Mouse (Mus musculus) embryonic fibroblast, embryonic 13.5 days (primary cell): ENCODE results near the gene Dlg2. TPM values are rescaled to one million over a fixed set of nuclear protein-coding genes. Genes with fewer than 3 reads are reported as not detected.
A peak's percentile ranks its signal among the peaks of the same experiment; 100 is the strongest.

Source experiments
- H3K27ac ChIP-seq: 2 replicates; pipeline ENCODE4 v1.5.1; 2012; ENCODE audit warnings: low read length, control low read depth, inconsistent platforms; ENCODE audit not compliant: insufficient read depth
- H3K4me1 ChIP-seq: 2 replicates; pipeline ENCODE4 v1.6.1; 2011; ENCODE audit warnings: low read length; ENCODE audit not compliant: control insufficient read depth, insufficient read depth
- H3K4me3 ChIP-seq: 2 replicates; pipeline ENCODE4 v1.5.1; 2011; ENCODE audit warnings: mild to moderate bottlenecking, control low read depth, low read length; ENCODE audit not compliant: insufficient read depth
- CTCF ChIP-seq: IDR thresholded peaks from 2 replicates; pipeline ENCODE4 v1.5.1; 2011; ENCODE audit warnings: mild to moderate bottlenecking, control low read depth, low read length, moderate library complexity, borderline replicate concordance; ENCODE audit not compliant: insufficient read depth
- POLR2A ChIP-seq: IDR thresholded peaks from 2 replicates; pipeline ENCODE4 v1.6.1; 2011; ENCODE audit warnings: low read depth, mild to moderate bottlenecking, control low read depth, low read length, moderate library complexity
- polyA plus RNA-seq: library from polyadenylated mRNA; stranded (reverse); fragments of >200 nt; gene quantifications from 2 replicates; pipeline ENCODE4 v1.2.4, GENCODE M21; 2011; ENCODE audit warnings: low read depth; ENCODE audit not compliant: missing spikeins, insufficient read length

Gene Dlg2
- polyA plus RNA-seq, 1 experiment, result 5.2 TPM

GRCm38 (mm10) chr7:91516225-91516624, 1039.8 kb downstream of the Dlg2 start:
- Histone ChIP-seq H3K4me1 (no peaks in the 10 kb centered on the region), H3K27ac (no peak overlapping the region), H3K4me3 (no peak overlapping the region)
- TF ChIP-seq CTCF (no peak), POLR2A (no peak)

GRCm38 (mm10) chr7:91525859-91526258, 1049.4 kb downstream of the Dlg2 start:
- TF ChIP-seq POLR2A, result no peak
- TF ChIP-seq CTCF, result no peak
- H3K4me1 ChIP-seq, result no peaks in the 10 kb centered on the region
- no peak overlapping the region for H3K4me3 ChIP-seq
- H3K27ac ChIP-seq, result no peak overlapping the region

- Histone ChIP-seq H3K4me1 (no peaks in the 10 kb centered on the region), H3K4me3 (0 out of 2 replicates have a peak overlapping the region, but pooled peaks have one; percentile 6), H3K27ac (no peak overlapping the region)
- TF ChIP-seq CTCF, result no peak
- TF ChIP-seq POLR2A, result no peak
Measured at GRCm38 (mm10) chr7:91542597-91543285, 1066.3 kb downstream of the Dlg2 start.

GRCm38 (mm10) chr7:91543286-91543650, 1066.8 kb downstream of the Dlg2 start:
- TF ChIP-seq CTCF (no peak), POLR2A (no peak)
- Histone ChIP-seq H3K4me1 (no peaks in the 10 kb centered on the region), H3K4me3 (no peak overlapping the region), H3K27ac (no peak overlapping the region)

GRCm38 (mm10) chr7:91544600-91544999, 1068.1 kb downstream of the Dlg2 start:
- Histone ChIP-seq H3K27ac (no peak overlapping the region), H3K4me3 (no peak overlapping the region), H3K4me1 (no peaks in the 10 kb centered on the region)
- no peak for TF ChIP-seq CTCF
- no peak for TF ChIP-seq POLR2A

GRCm38 (mm10) chr7:91548796-91549195, 1072.3 kb downstream of the Dlg2 start:
- H3K27ac ChIP-seq, result no peak overlapping the region
- no peak overlapping the region for H3K4me3 ChIP-seq
- TF ChIP-seq CTCF (no peak), POLR2A (no peak)
- H3K4me1 ChIP-seq, result no peaks in the 10 kb centered on the region

- no peaks in the 10 kb centered on the region for H3K4me1 ChIP-seq
- no peak overlapping the region for H3K4me3 ChIP-seq
- no peak overlapping the region for H3K27ac ChIP-seq
- TF ChIP-seq CTCF (no peak), POLR2A (no peak)
Measured at GRCm38 (mm10) chr7:91557582-91557981, 1081.1 kb downstream of the Dlg2 start.

GRCm38 (mm10) chr7:91567423-91567822, 1091.0 kb downstream of the Dlg2 start:
- Histone ChIP-seq H3K27ac (no peak overlapping the region), H3K4me3 (no peak overlapping the region), H3K4me1 (0 out of 2 replicates have a peak, but pooled peaks cover 3% of the 10 kb centered on the region)
- no peak for TF ChIP-seq POLR2A
- TF ChIP-seq CTCF, result no peak

- Histone ChIP-seq H3K4me3 (no peak overlapping the region), H3K4me1 (0 out of 2 replicates have a peak, but pooled peaks cover 3% of the 10 kb centered on the region), H3K27ac (no peak overlapping the region)
- TF ChIP-seq CTCF (no peak), POLR2A (no peak)
Measured at GRCm38 (mm10) chr7:91570969-91571368, 1094.5 kb downstream of the Dlg2 start.

- H3K4me3 ChIP-seq, result no peak overlapping the region
- TF ChIP-seq POLR2A (no peak), CTCF (no peak)
- no peak overlapping the region for H3K27ac ChIP-seq
- 0 out of 2 replicates have a peak, but pooled peaks cover 3% of the 10 kb centered on the region for H3K4me1 ChIP-seq
Measured at GRCm38 (mm10) chr7:91572666-91573065, 1096.2 kb downstream of the Dlg2 start.

- Histone ChIP-seq H3K4me3 (no peak overlapping the region), H3K27ac (no peak overlapping the region)
Measured at GRCm38 (mm10) chr7:91573321-91573720, 1096.8 kb downstream of the Dlg2 start.

More at GRCm38 (mm10) chr7:91573321-91573720, 1096.8 kb downstream of the Dlg2 start:
- TF ChIP-seq CTCF, result no peak
- no peak for TF ChIP-seq POLR2A
- 0 out of 2 replicates have a peak, but pooled peaks cover 3% of the 10 kb centered on the region for H3K4me1 ChIP-seq
